Mouse (Mus musculus) limb, embryonic 14.5 days (tissue): ENCODE measurements around the gene Cfi. TPM values are rescaled to one million over a fixed set of nuclear protein-coding genes. Genes with fewer than 3 reads are reported as not detected.

Source experiments
- ATAC-seq: fragments of 200-750 bp; cut with Nextera tagmentation; 2 replicates; pipeline ENCODE4 v1.8.0; 2017; ENCODE audit warnings: low read depth, moderate number of reproducible peaks, moderate TSS enrichment; ENCODE audit not compliant: low FRiP score
- DNase-seq: peaks from one replicate; pipeline ENCODE4 v3.0.0-alpha.2; 2015; ENCODE audit warnings: low spot score
- H3K27ac ChIP-seq: fragments of 300-500 bp; sonication (generic); replicated peaks from 2 replicates; pipeline ENCODE4 v1.5.1; 2014; ENCODE audit warnings: low read depth, mild to moderate bottlenecking, low read length, moderate library complexity, mixed read lengths
- H3K27me3 ChIP-seq: fragments of 300-500 bp; sonication (generic); 2 replicates; pipeline ENCODE4 v1.6.1; 2014; ENCODE audit warnings: low read length, mixed read lengths; ENCODE audit not compliant: control insufficient read depth, insufficient read depth
- H3K36me3 ChIP-seq: fragments of 300-500 bp; sonication (generic); 2 replicates; pipeline ENCODE4 v1.6.1; 2014; ENCODE audit warnings: mild to moderate bottlenecking, low read length, moderate library complexity, mixed read lengths; ENCODE audit not compliant: control insufficient read depth, insufficient read depth
- H3K4me1 ChIP-seq: fragments of 300-500 bp; sonication (generic); 2 replicates; pipeline ENCODE4 v1.6.1; 2014; ENCODE audit warnings: antibody characterized with exemption, low read length, mixed read lengths; ENCODE audit not compliant: control insufficient read depth, insufficient read depth
- H3K4me2 ChIP-seq: fragments of 300-500 bp; sonication (generic); replicated peaks from 2 replicates; pipeline ENCODE4 v1.6.1; 2014; ENCODE audit warnings: low read depth, mild to moderate bottlenecking, low read length, moderate library complexity; ENCODE audit not compliant: severe bottlenecking
- H3K4me3 ChIP-seq: fragments of 300-500 bp; sonication (generic); replicated peaks from 2 replicates; pipeline ENCODE4 v1.5.1; 2014; ENCODE audit warnings: low read length
- H3K9ac ChIP-seq: fragments of 300-500 bp; sonication (generic); 2 replicates; pipeline ENCODE4 v1.6.1; 2014; ENCODE audit warnings: mild to moderate bottlenecking, low read depth, low read length, moderate library complexity; ENCODE audit not compliant: severe bottlenecking
- H3K9me3 ChIP-seq: fragments of 300-500 bp; sonication (generic); 2 replicates; pipeline ENCODE4 v1.6.1; 2016; ENCODE audit warnings: low read length; ENCODE audit not compliant: control insufficient read depth
- POLR2A ChIP-seq: fragments of 200-500 bp; IDR thresholded peaks from 2 replicates; pipeline ENCODE4 v1.8.0; 2012; ENCODE audit warnings: inconsistent platforms, mild to moderate bottlenecking, moderate library complexity, borderline replicate concordance; ENCODE audit not compliant: insufficient read depth, insufficient read length; ENCODE audit errors: extremely low read depth
- WGBS: fragments of 180-500 bp; shearing (Covaris S2); extraction: QIAGEN DNeasy Blood & Tissue Kit; methylation state at CpG from one replicate; pipeline ENCODE4 v1.1.7; 2014; 5-methylcytosine and 5-hydroxymethylcytosine counted together
- polyA plus RNA-seq, 2 experiments: library from polyadenylated mRNA; depleted of rRNA in 1 of 2; stranded (reverse) in 1 of 2; unstranded in 1 of 2; fragments of >200 nt; fragmentation: Nextera tagmentation in 1 of 2; extraction: Ambion mirVana in 1 of 2; gene quantifications; 2 replicates each; pipeline versions ENCODE4 v1.2.1 to v1.2.3; 2012 to 2014

The Cfi gene
- polyA plus RNA-seq, 2 experiments: 0.20 to 0.23 TPM

DNA sequence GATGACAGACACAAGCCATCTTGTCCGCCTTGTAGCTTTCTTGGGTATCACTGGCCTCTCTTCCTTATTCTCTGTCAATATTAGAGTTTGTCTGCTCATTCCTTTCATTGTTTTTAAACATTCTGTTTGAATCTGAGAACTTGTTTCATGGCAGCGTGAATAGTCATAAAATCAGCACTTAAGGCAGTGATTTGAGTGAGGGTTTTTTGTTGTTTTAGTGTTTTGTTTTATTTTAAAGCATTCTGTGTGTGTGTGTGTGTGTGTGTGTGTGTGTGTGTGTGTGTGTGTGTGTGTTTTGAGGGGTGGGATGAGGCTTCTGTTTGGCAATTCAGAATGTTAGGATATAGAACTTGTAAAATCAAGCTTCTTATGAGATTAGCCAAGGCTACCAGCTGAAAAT lies 44.2 kb downstream of the Cfi start:
- H3K4me2 ChIP-seq: no peak overlapping the region

DNA sequence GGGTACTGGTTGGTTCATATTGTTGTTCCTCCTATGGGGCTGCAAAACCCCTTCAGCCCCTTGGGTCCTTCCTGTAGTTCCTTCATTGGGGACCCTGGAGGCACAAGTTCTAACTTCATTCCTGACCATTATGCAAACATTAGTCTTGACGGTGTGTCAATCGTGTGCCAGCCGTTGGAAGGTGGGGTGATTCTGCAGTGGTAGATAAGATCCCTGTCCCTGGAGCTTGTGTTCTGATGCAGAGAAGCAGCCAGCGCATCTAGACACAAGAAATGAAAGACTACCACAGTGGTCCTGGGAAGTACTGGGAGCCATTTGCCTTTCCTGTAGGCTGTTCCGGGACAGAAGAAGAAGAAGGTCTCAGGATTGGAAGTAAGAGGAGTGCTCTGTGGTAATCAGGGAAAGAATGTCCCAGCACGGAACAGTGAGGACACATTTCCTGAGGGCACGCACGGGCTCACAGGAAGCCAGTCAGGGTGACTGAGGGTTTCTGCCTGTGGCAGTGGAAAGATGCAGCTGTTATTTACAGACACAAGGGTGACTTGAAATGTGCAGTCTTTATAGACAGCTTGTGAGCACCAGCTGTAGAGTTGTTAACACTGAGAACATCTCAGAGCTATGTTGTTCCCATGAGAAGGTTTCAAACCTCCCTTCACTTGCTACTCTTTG lies 45.4 kb downstream of the Cfi start:
- H3K9ac ChIP-seq: no peak overlapping the region
- 74% methylated on average over 8 of the region's 8 CpGs for WGBS
- H3K4me3 ChIP-seq: no peak overlapping the region
- no peak overlapping the region for H3K4me2 ChIP-seq
- H3K27ac ChIP-seq: no peak overlapping the region
- no peaks in the 10 kb centered on the region for H3K9me3 ChIP-seq
- no peaks in the 10 kb centered on the region; the same call in 1 of the 2 replicates for H3K4me1 ChIP-seq
- no peaks in the 10 kb centered on the region for H3K27me3 ChIP-seq
- no peak for TF ChIP-seq POLR2A
- no peak for DNase-seq
- no peaks in the 10 kb centered on the region for H3K36me3 ChIP-seq
- ATAC-seq: no peak

More for the DNA sequence above, 44.2 kb downstream of the Cfi start:
- no peak overlapping the region for H3K4me3 ChIP-seq
- ATAC-seq (no peak), DNase-seq (no peak)
- no peak overlapping the region for H3K9ac ChIP-seq
- H3K36me3 ChIP-seq: no peaks in the 10 kb centered on the region
- no peak for TF ChIP-seq POLR2A
- no peak overlapping the region for H3K27ac ChIP-seq
- no peaks in the 10 kb centered on the region; the same call in 1 of the 2 replicates for H3K4me1 ChIP-seq
- no peaks in the 10 kb centered on the region for H3K9me3 ChIP-seq
- H3K27me3 ChIP-seq: no peaks in the 10 kb centered on the region
- 71% methylated on average over 2 of the region's 2 CpGs for WGBS

DNA sequence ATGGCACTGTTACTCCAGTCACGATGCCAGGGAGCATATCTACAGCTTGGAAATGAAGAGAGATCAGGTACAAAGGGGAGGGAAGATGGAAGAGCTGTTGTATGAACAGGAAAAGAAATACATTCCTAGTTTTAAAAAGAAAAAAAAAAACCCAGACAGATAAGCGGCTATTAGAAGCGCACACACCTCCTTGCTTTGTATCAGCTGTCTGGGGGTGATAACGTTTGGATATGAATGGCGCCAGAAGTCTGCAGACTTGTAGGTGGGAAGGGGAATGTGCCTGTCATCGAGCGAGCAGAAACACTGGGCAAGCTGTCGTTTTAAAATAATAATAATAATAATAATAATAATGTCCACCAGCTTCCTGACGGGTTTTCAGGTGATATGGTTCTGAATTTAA lies 49.9 kb downstream of the Cfi start:
- Histone ChIP-seq H3K4me1 (no peaks in the 10 kb centered on the region), H3K9ac (no peak overlapping the region), H3K4me2 (no peak overlapping the region), H3K27ac (no peak overlapping the region), H3K4me3 (no peak overlapping the region), H3K9me3 (no peaks in the 10 kb centered on the region), H3K27me3 (no peaks in the 10 kb centered on the region), H3K36me3 (peaks cover 2% of the 10 kb centered on the region)
- ATAC-seq (no peak), DNase-seq (no peak)
- WGBS: 91% methylated on average over 9 of the region's 9 CpGs
- TF ChIP-seq POLR2A: no peak

DNA sequence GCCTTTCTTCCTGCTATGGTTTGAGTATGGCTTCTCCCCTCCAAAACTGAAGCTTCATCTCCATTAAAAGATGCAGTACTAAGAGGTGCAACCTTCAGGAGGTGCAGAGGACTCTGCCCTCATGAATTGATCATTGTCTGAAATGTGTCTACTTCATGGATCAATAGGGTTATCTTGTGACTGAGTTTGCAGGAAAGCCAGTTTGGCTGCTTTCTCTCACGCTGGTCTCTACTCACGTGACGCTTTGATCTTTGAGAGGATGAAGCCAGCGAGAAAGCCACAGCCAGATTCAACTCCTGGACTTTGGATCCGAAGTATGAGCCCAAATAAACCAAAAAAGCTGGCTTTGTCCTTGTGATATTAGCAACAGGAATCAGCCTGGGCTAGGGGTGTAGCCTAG lies 50.7 kb downstream of the Cfi start:
- no peaks in the 10 kb centered on the region for H3K27me3 ChIP-seq
- no peak for TF ChIP-seq POLR2A
- 72% methylated on average over 5 of the region's 5 CpGs for WGBS
- no peak overlapping the region for H3K9ac ChIP-seq
- DNase-seq (no peak), ATAC-seq (no peak)
- no peaks in the 10 kb centered on the region for H3K4me1 ChIP-seq
- H3K4me2 ChIP-seq: no peak overlapping the region
- H3K9me3 ChIP-seq: no peaks in the 10 kb centered on the region
- H3K36me3 ChIP-seq: peaks cover 4% of the 10 kb centered on the region
- no peak overlapping the region for H3K27ac ChIP-seq
- H3K4me3 ChIP-seq: no peak overlapping the region

DNA sequence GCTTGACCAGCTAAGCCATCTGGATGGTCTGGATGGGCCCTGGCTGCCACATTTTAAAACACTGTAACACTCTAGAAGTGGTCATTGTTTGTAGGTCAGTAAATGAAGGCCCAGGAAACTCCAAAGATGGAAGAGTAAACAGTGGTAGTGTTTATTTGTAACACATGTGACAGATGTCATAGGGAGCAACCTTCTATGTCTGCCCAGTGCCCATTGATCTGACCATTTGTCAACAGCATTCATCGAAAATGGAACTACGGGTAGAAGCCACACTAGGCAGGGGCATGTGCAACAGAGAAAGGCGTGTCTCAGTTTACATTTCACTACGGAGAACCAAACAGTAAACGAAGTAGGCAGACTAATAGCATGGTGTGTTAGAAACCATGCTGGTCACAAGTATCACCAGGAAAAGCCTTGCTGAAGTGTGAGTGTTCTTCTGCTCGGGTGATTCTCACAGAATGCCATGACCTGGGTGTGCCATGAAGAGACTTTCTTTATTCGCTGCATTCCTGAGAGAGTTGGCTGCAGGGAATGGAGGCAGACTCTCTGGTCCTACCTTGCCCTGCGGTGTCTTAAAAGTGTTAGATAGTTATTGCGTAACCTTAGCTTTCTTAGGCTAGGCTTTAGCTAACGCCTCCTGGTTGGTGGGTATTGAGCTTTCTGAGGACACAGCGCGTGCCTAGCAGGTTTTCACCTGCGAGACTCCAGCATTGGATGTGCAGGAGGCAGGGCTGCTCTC lies 52.3 kb downstream of the Cfi start:
- Histone ChIP-seq H3K9ac (no peak overlapping the region), H3K4me1 (no peaks in the 10 kb centered on the region), H3K4me3 (no peak overlapping the region), H3K27ac (no peak overlapping the region), H3K27me3 (no peaks in the 10 kb centered on the region), H3K36me3 (peaks cover 4% of the 10 kb centered on the region), H3K9me3 (no peaks in the 10 kb centered on the region), H3K4me2 (no peak overlapping the region)
- 78% methylated on average over 13 of the region's 13 CpGs for WGBS
- DNase-seq (no peak), ATAC-seq (no peak)
- TF ChIP-seq POLR2A: no peak

DNA sequence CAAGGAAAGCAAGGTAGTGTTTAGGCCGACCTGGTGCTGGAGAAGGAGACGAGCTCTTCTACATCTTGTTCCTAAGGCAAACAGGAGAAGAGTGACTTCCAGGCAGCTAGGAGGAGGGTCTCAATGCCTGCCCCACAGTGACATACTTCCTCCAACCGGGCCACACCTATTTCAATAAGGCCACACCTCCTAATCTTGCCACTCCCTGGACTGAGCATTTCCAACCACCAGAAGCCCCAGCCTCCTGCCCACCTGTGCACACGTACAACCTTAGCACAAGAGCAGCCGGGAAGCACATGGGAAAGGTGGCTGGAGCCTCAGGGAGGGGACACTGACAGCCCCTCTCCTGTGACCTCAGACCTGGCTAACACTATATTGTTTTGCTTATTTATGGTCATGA lies 56.3 kb downstream of the Cfi start:
- no peak overlapping the region for H3K4me2 ChIP-seq
- H3K27ac ChIP-seq: no peak overlapping the region
- no peaks in the 10 kb centered on the region for H3K27me3 ChIP-seq
- TF ChIP-seq POLR2A: no peak
- 91% methylated on average over 5 of the region's 5 CpGs for WGBS
- H3K36me3 ChIP-seq: peaks cover 4% of the 10 kb centered on the region
- DNase-seq: no peak
- H3K9ac ChIP-seq: no peak overlapping the region
- H3K4me3 ChIP-seq: no peak overlapping the region
- no peaks in the 10 kb centered on the region for H3K9me3 ChIP-seq
- no peak for ATAC-seq
- H3K4me1 ChIP-seq: no peaks in the 10 kb centered on the region
